Mouse (Mus musculus) intestine, embryonic 14.5 days (tissue): Measurements from ENCODE around the gene Hdgf. TPM values are rescaled to one million over a fixed set of nuclear protein-coding genes. Genes with fewer than 3 reads are reported as not detected.

ENCODE experiments used
- ATAC-seq: fragments of 200-750 bp; cut with Nextera tagmentation; replicated peaks from 2 replicates; pipeline ENCODE4 v1.8.0; 2017; ENCODE audit warnings: low read depth, moderate number of reproducible peaks, moderate TSS enrichment, moderate library complexity; ENCODE audit not compliant: low FRiP score, low TSS enrichment
- DNase-seq: peaks from one replicate; pipeline ENCODE4 v3.0.0-alpha.2; 2018; ENCODE audit warnings: low spot score
- H3K27ac ChIP-seq: fragments of 300-500 bp; sonication (generic); 2 replicates; pipeline ENCODE4 v1.5.1; 2014; ENCODE audit warnings: low read depth, mild to moderate bottlenecking, control low read depth
- H3K27me3 ChIP-seq: fragments of 300-500 bp; sonication (generic); replicated peaks from 2 replicates; pipeline ENCODE4 v1.6.1; 2014; ENCODE audit warnings: low read length, control low read depth; ENCODE audit not compliant: control insufficient read depth, insufficient read depth
- H3K36me3 ChIP-seq: fragments of 300-500 bp; sonication (generic); 2 replicates; pipeline ENCODE4 v1.6.1; 2014; ENCODE audit warnings: low read length, control low read depth; ENCODE audit not compliant: control insufficient read depth, insufficient read depth
- H3K4me1 ChIP-seq: fragments of 300-500 bp; sonication (generic); replicated peaks from 2 replicates; pipeline ENCODE4 v1.6.1; 2014; ENCODE audit warnings: low read length, control low read depth, mixed read lengths; ENCODE audit not compliant: control insufficient read depth, insufficient read depth
- H3K4me2 ChIP-seq: fragments of 300-500 bp; sonication (generic); 2 replicates; pipeline ENCODE4 v1.6.1; 2014; ENCODE audit warnings: low read length
- H3K4me3 ChIP-seq: fragments of 300-500 bp; sonication (generic); 2 replicates; pipeline ENCODE4 v1.5.1; 2014; ENCODE audit warnings: low read depth, low read length, control low read depth, mixed read lengths
- H3K9ac ChIP-seq: fragments of 300-500 bp; sonication (generic); 2 replicates; pipeline ENCODE4 v1.6.1; 2014; ENCODE audit warnings: mild to moderate bottlenecking, low read length
- H3K9me3 ChIP-seq: fragments of 300-500 bp; sonication (generic); 2 replicates; pipeline ENCODE4 v1.6.1; 2016; ENCODE audit warnings: low read length, control low read depth; ENCODE audit not compliant: control insufficient read depth
- WGBS: fragments of 180-500 bp; shearing (Covaris S2); extraction: QIAGEN DNeasy Blood & Tissue Kit; methylation state at CpG from one replicate; pipeline ENCODE4 v1.1.7; 2014; 5-methylcytosine and 5-hydroxymethylcytosine counted together
- polyA plus RNA-seq: library from polyadenylated mRNA; unstranded; fragments of >200 nt; fragmentation: Nextera tagmentation; extraction: Ambion mirVana; gene quantifications from 2 replicates; pipeline ENCODE4 v1.2.1, GENCODE M21; 2014

The Hdgf gene
- polyA plus RNA-seq, 1 experiment from 2014 or later = 246 TPM

GRCm38 (mm10) chr3:87960586-87961191, 54.6 kb downstream of the Hdgf start:
- DNase-seq = peak; percentile 94

More at GRCm38 (mm10) chr3:87960586-87961191, 54.6 kb downstream of the Hdgf start:
- Histone ChIP-seq H3K9me3 (no peaks in the 10 kb centered on the region), H3K4me2 (peak overlapping the region; percentile 69), H3K9ac (peak overlapping the region; percentile 57), H3K4me1 (peaks cover 10% of the 10 kb centered on the region; the same call in 1 of the 2 replicates), H3K36me3 (no peaks in the 10 kb centered on the region), H3K4me3 (peak overlapping the region; percentile 34), H3K27me3 (no peaks in the 10 kb centered on the region), H3K27ac (peak overlapping the region; percentile 96)
- ATAC-seq = peak; percentile 97
- under 1% methylated on average over 27 of the region's 27 CpGs for WGBS

Other genes with a start within 250 kb of the Hdgf start
- 0.39 and 0.73 TPM in 2 replicates for gene Lrrc71, start 157.7 kb upstream of the Hdgf start, polyA plus RNA-seq
- gene Ntrk1, start 111.2 kb upstream of the Hdgf start, polyA plus RNA-seq = 1.0 and 1.3 TPM in 2 replicates
- 0.32 and 0.72 TPM in 2 replicates for gene Insrr, start 109.4 kb upstream of the Hdgf start, polyA plus RNA-seq
- gene Pear1, start 82.0 kb upstream of the Hdgf start, polyA plus RNA-seq = 28.4 and 31.7 TPM in 2 replicates
- gene Sh2d2a, start 59.6 kb upstream of the Hdgf start, polyA plus RNA-seq = 0.16 and 0.28 TPM in 2 replicates
- 14.3 and 14.7 TPM in 2 replicates for gene Prcc, start 20.7 kb upstream of the Hdgf start, polyA plus RNA-seq
- gene Mrpl24, start 13.2 kb downstream of the Hdgf start, polyA plus RNA-seq = 73.3 and 74.2 TPM in 2 replicates
- 32.8 and 35.9 TPM in 2 replicates for gene Isg20l2, start 24.0 kb downstream of the Hdgf start, polyA plus RNA-seq
- gene Rrnad1, start 24.4 kb downstream of the Hdgf start, polyA plus RNA-seq = 17.9 and 21.8 TPM in 2 replicates
- 9.7 and 14.4 TPM in 2 replicates for gene Crabp2, start 42.3 kb downstream of the Hdgf start, polyA plus RNA-seq
- 11.9 and 13.4 TPM in 2 replicates for gene Nes, start 64.8 kb downstream of the Hdgf start, polyA plus RNA-seq
- gene Bcan, start 93.9 kb downstream of the Hdgf start, polyA plus RNA-seq = 0.26 and 0.73 TPM in 2 replicates
- gene Hapln2, start 121.3 kb downstream of the Hdgf start, polyA plus RNA-seq = 0.13 TPM in 1 of 2 replicates, not detected in the other
- gene Gpatch4, start 136.8 kb downstream of the Hdgf start, polyA plus RNA-seq = 41.1 and 45.5 TPM in 2 replicates
- 169 and 170 TPM in 2 replicates for gene Naxe, start 152.2 kb downstream of the Hdgf start, polyA plus RNA-seq
- gene Ttc24, start 172.0 kb downstream of the Hdgf start, polyA plus RNA-seq = not detected in 2 replicates
- 23.8 and 24.0 TPM in 2 replicates for gene Iqgap3, start 175.7 kb downstream of the Hdgf start, polyA plus RNA-seq
- gene Mef2d, start 236.1 kb downstream of the Hdgf start, polyA plus RNA-seq = 23.4 and 23.8 TPM in 2 replicates